Mouse (Mus musculus): ENCODE results near the gene Zdhhc1.
A peak's percentile ranks its signal among the peaks of the same experiment; 100 is the strongest.

The Zdhhc1 gene

DNA sequence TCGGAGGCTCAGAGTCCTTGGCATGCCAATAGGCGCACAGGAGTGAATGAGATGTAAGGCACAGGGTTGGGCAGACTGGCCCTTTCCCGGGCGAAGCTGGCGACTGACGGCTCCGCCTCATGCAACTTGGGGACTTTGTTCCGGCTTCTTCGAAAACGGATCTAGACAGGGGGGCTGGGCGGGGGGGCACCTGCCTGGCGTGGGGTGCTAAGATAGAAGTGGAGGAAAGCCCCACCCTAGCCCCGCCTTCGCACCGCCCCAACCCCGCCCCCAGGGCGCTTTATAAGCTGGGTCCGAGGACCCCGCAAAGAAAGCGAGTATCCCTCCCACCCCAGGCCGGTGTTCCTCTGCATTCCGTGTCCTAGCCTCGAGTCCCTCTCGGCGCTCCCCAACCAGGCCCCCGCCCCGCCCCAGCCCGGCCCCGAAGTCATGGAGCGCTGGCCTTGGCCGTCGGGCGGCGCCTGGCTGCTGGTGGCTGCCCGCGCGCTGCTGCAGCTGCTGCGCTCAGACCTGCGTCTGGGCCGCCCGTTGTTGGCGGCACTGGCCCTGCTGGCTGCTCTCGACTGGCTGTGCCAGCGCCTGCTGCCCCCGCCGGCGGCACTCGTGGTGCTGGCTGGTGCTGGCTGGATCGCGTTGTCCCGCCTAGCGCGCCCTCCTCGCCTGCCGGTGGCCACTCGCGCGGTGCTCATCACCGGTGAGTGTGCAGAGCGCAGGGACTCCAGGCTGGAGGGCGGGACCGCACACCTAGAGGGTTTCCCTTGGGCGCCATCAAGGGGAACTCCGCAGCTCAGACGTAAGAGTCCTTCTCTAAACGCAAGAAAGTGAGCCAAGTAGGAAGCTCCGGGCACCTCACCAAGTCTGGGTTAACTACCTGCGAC is 22.0 kb upstream of the Zdhhc1 start, which contains the start of gene Hsd11b2:
Hsd11b2 (plus strand) TSS at position 320 of the 878 bp plus-strand sequence.
- peak; percentile 78 for DNase-seq (ENCODE audit: extremely low spot score)

DNA sequence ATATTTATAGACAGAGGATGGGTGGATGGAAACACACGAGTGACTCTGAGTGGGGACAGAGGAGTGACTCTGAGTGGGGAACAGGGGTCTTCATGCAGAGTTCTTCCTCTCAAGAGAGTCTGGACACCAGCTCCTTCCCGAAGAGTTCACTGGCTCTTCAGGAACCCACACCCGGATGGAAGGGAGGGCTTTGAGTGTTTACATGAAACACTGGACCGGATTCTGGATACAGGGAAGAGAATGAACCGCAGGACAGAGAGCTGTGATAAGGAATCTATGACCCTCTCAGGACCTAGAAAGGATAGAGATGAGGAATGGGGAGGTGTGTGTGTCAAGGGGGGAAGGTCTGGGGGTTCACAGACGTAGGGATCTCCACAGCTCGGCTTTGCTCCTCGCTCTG is 20.6 kb upstream of the Zdhhc1 start:
- DNase-seq (ENCODE audit: extremely low spot score): peak; percentile 26

GRCm38 (mm10) chr8:105516018-105516645 is 19.4 kb upstream of the Zdhhc1 start:
- peak; percentile 86 for DNase-seq (ENCODE audit: extremely low spot score)

- no peak for DNase-seq (ENCODE audit: extremely low spot score)
Measured at GRCm38 (mm10) chr8:105514656-105515055, 18.0 kb upstream of the Zdhhc1 start.

- DNase-seq (ENCODE audit: extremely low spot score): no peak
Measured at GRCm38 (mm10) chr8:105514194-105514593, 17.5 kb upstream of the Zdhhc1 start.

DNA sequence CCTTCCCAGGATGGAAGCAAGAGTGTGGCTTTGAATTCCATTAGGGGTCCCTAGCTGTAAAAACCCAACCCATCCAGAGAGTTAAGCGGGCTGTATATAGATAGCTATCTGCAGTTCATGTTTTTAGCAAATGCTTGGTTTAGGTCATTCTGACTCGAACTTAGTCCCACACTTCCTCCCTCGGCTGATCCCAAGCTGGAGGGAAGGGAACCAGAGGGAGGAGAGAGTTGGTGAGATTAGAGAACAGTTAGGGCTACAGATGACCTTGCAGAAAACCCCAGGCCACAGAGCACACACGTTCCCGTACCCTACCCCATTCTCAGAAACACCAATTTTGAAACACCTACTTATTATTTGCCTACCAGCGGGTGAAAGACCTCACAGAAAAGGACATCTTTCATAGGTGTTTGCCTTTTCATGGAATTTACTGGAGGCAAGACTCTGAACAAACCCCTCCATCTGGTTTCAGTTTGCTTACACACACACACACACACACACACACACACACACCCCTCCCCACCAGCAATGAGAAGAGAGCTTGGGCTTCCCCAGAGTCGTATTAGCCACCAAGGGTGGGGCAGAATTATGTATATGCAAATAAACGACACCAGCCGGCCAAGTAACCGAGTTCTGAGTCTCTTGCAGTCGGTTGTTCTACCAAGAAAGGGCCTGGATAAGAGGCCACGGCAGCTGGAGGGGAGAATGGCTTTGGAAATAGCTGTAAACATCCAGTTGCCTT is 13.5 kb upstream of the Zdhhc1 start:
- no peak for DNase-seq (ENCODE audit: extremely low spot score)

DNA sequence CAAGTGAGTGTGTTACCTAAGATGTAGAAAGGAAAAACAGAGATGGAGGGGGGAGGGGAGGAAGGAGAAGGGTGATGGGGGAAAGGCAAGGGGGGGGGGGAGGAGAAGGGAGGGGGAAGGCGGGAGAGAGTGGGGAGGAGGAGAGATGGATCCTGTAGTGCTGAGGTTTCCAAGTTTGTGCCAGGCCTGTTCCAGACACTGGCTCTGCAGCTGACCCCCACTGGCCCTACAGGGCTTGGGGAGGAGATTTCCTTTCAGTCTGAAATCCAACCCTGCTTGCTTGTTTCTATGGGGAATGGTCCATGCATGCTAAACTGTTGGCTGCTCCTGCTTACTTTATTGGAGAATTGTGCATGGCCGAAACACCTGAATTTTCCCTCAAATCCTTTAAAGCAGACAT is 12.1 kb upstream of the Zdhhc1 start:
- DNase-seq (ENCODE audit: extremely low spot score): peak; percentile 29

DNA sequence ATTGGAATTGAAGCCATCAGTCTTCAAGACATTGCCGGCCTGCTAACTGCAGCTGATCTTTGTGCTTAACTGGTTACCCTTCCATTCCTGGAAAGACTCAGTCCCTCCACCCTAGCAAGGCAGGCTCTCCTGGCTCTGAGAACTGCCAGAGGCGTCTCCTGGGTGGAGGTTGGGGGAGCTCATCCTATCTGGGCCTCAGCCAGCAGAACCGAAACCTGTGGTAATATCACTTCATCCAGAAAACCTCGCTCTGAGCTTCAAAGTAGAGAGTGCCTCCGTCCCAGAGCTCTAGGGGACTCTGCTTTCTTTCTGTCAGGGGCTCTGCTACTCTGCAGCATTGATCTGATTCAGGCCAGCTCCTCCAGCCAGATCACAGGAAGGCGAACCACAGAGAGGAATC is 10.3 kb upstream of the Zdhhc1 start:
- no peak for DNase-seq (ENCODE audit: extremely low spot score)

DNA sequence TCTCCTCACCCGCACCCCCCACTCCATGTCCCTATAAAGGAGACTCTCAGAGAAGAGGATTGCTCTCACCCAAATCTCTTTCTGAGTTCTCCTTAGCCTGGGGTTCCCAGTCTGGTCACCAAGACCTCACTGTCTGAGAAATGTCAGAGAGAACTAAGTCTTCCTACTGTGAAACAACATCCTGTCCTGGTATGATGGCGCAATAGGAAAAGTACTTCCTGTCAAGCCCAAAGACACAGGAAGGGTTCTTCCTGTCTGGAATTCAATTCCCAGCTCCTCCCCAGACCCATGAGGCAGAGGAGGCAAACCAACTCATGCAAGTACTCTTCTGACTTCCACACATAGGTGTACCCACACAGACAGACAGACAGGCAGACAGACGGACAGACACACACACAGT is 7.9 kb upstream of the Zdhhc1 start:
- no peak for DNase-seq (ENCODE audit: extremely low spot score)

DNA sequence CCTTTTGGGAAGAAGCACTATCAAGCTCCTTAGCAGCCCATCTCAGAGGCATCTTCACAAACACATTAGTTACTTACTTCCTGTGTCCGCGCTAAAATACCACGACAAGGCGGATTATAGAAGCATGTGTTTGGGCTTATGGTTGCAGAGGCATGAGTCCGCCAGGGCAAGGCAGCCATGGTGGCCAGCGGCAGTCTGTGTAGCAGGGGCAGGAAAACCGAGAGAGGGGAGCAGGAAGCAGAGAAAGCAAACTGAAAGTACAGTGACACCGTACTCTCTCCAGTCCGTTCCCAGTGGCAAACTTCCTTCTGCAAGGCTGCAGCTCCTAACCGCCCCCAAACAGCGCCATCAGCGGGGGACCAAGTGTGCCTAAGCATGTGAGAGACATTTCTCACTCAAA is 3.1 kb upstream of the Zdhhc1 start:
- no peak for DNase-seq (ENCODE audit: extremely low spot score)

DNA sequence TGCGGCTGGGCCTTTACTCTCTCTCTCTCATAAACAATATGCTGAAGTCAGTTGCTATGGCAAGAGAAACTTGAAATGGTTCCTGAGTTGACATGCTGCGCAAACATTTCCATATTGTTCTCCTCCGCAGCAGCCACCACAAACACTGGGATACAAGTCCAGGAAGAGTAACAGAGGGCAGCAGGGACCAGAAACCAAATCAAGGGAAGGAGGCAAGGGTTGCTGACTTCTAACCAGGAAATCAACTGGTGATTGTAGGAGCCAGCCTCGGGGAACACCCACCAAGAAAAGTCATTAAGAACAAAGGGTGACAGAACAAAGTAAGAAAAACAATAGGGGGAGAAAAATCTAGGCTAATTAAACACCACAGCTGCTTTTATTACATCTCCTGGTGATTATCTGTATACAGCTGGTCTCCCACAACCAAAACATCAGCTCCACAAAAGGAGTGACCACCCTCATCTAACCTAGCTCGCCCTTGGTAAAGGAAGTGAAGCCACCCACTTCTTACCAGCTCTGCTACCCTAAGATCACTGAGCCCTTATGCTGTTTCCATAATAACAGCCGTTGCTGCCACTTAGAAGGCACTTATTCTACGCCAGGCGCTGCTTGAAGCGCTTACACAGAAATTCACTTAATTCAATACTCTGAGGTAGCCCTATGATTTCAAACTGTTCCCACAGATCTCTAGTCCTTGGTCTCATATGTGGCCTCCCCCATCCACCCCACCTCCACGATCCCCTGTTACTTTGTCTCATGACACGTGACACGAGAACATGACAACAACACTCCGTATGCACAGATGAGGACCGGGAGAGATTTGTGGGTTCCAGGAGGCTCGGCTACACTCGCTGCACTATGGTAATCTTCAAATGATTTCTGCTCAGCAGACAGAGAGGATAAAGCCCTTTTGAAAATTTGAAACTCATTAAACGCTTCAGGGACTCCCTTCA is 1.1 kb downstream of the Zdhhc1 start:
- DNase-seq (ENCODE audit: extremely low spot score): no peak

GRCm38 (mm10) chr8:105494566-105494965 is 2.1 kb downstream of the Zdhhc1 start:
- DNase-seq (ENCODE audit: extremely low spot score): no peak

- DNase-seq (ENCODE audit: extremely low spot score): no peak
Measured at GRCm38 (mm10) chr8:105493495-105493894, 3.2 kb downstream of the Zdhhc1 start.

DNA sequence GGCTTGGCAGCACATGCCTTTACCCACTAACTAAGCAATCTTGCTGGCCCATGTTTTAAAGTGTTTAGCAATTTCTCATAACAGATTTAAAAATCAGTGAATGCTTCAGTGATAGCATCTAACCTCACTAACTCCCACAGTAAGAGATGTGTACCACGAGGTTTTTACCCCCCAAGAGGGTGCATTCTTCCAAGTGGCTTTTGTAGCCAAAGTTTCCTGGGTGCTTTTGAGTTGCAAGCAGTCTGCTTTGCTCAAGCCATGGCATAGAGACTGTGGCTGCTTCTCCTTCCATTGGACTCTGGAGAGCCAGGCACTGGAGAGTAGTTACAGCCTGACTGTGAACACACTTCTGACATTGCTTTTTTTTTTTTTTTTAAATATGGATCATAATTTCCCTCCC is 7.4 kb downstream of the Zdhhc1 start:
- no peak for DNase-seq (ENCODE audit: extremely low spot score)

- no peak for DNase-seq (ENCODE audit: extremely low spot score)
Measured at GRCm38 (mm10) chr8:105488082-105488481, 8.6 kb downstream of the Zdhhc1 start.

DNA sequence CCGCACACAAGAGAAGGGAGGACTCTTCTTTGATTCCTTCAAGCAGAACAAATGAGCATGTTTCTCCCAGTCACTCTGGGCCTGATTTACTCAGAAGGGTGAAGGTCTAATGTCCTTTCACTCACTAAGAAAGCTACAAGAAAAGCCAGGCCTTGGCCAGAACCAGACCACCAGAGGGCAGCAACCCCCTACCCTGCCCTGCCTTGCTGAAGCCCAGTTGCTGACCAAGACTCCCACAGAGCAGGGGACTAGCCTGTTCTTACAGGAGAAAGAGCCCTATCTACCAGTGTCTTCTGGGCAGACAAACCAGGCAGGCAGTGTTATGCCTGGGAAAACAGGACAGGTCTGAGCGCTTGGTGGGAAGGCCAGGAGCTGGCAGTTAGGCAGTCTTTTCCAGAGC is 12.3 kb downstream of the Zdhhc1 start:
- DNase-seq (ENCODE audit: extremely low spot score): peak; percentile 85

- DNase-seq (ENCODE audit: extremely low spot score): no peak
Measured at GRCm38 (mm10) chr8:105484030-105484368, 12.7 kb downstream of the Zdhhc1 start.

DNA sequence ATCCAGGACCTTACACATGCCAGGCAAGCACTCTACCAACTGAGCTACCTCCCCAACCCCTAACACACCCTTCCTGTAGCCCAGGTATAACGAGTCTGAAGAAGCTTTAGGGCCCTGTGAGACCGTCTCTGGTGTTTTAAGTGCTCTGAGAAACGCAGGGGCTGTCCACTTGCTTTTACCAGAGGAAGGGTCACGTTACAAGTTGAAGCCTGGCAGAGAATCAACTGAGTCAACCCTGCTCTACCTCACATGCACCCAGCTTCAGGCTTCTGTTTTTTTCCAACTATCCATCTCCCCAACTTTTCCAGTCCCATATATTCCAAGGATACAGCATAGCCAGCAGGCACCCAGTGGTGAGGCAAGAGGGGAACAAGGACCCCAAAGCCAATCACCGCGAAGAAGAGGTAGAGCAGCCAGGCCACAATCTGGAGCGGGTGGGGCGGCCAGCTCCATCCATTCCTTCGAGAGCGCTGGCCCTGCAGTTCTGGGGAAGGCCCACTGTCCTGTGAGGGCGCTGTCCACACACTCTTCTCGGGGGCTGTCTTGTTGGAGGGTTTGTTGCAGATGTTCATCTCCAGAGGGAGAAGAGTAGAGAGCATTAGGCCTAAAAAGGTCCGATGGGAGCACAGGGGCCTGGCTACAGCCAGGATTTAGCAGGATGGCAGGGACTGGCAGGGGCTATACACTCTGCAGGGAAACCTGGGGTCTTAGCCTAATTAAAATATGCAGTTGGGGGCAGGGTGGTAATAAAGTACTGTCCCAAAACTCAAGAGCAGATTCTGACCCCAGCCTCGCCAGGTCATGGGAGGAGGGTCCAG is 13.3 kb downstream of the Zdhhc1 start:
- peak; percentile 65 for DNase-seq (ENCODE audit: extremely low spot score)

GRCm38 (mm10) chr8:105482123-105482522 is 14.6 kb downstream of the Zdhhc1 start:
- no peak for DNase-seq (ENCODE audit: extremely low spot score)

DNA sequence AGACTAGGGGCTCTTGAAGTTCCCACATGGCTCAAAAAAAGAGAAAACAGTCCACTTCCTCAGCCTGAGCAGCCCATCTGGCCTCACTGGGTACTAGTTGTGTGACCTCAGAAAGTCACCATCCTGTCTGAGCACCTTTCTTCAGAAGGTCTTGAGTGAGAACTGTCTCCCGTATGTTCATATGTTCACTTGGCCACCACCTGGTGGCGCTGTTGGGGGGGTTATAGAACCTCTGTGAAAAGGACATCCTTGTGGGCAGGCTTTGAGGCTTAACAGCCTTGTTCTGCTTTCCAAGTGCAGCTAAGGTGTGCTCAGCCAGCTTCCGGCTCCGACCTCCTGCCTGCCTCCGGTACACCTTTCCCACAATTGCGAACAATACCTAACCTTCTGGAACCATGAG is 15.2 kb downstream of the Zdhhc1 start:
- DNase-seq (ENCODE audit: extremely low spot score): peak; percentile 47

GRCm38 (mm10) chr8:105481013-105481412 is 15.7 kb downstream of the Zdhhc1 start:
- DNase-seq (ENCODE audit: extremely low spot score): no peak

All from embryo, embryonic 9.5 days (tissue).